Mouse (Mus musculus) v-Abl transformed pro-B cells (cell line): ENCODE measurements around the gene Elmsan1.

Source experiments
- in situ Hi-C, 2 experiments: fragments of 400-800 bp; cut with MboI; formaldehyde crosslinking; loops; one replicate each; pipeline ENCODE4 v1.15.1; 2025; ENCODE audit not compliant: unreplicated experiment in 2 of 2

The Elmsan1 gene

DNA sequence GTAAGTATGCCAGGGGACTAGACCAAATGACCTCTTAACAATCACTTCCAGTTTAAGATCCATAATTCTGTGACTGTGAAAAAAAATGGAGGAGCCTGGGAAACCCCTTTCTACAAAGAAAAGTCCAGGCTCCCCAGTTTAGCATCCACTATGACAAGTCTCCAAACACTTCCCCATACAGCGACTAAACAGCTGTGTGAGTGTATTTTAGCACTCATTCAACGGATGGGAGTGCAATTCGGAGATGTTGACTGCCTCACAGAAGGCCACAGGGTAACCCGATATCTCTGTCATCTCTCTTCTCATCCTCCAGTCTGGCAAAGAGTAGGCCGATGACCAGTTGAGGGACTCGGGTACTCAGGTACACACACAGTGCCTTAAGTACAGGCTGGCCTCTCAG lies 23.5 kb downstream of the Elmsan1 start:
- in situ Hi-C loops = no loop called here

GRCm38 (mm10) chr12:84194400-84195109 lies 24.1 kb downstream of the Elmsan1 start:
- in situ Hi-C loops = no loop called here

DNA sequence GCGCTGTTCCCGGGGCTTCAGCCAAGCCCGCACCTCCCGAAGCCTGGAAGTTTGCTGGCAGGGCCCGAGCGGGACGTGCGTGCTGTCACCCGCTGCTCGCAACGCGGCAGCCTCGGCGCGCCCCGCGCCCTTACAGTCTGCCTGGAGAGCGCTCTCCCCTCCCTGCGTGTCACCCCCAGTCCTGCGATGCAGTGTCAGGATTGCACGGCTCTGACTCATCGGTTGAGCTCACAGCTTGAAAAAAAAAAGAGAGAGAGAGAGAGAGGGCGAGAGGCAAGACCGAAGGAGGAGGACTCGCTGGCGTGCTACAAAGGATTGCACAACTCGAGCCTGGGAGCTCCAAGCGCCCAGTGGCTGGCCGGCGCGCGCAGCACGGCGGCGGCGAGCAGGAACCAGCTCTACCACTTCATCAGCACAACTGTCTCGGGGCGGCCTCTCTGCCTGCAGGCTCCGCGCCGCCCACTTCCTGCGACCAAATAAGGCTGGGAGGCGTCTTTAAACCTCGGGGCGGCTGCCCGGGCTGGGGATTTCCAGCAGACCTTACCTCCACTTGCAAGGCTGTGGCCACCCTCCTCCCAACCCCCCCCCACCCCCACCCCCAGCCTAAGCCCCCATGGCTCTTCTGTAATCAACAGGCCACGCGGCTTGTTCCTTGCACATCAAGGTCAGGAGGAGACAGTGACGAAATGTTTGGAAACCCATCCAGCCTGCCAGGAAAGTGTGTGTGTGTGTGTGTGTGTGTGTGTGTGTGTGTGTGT lies 24.9 kb downstream of the Elmsan1 start:
- in situ Hi-C loops = no loop called here

- in situ Hi-C loops = no loop called here
Measured at GRCm38 (mm10) chr12:84192741-84193641, 25.7 kb downstream of the Elmsan1 start.

GRCm38 (mm10) chr12:84192280-84192679 lies 26.4 kb downstream of the Elmsan1 start:
- in situ Hi-C loops = no loop called here

- in situ Hi-C loops = no loop called here
Measured at GRCm38 (mm10) chr12:84191770-84192169, 26.9 kb downstream of the Elmsan1 start.

DNA sequence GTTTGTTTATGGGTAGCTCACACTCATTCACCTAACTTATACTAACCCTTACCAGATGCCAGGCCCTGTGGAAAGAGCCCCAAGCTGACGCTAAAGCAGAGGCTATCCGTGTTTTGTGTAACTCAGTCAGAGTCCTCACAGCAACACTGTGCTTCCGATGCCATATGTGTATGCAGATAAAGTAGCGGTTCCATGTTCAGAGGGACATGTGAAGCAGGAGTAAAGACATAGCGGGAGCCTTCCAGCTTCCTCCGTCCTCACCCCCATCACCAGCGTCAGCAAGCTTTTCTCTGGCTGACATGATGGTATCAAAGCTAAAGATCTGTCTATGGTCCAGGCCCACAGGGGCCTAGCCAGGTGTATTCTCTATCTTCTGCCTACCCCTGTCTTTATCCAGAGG lies 27.5 kb downstream of the Elmsan1 start:
- in situ Hi-C loops = no loop called here

- in situ Hi-C loops = no loop called here
Measured at GRCm38 (mm10) chr12:84190151-84190820, 28.4 kb downstream of the Elmsan1 start.

DNA sequence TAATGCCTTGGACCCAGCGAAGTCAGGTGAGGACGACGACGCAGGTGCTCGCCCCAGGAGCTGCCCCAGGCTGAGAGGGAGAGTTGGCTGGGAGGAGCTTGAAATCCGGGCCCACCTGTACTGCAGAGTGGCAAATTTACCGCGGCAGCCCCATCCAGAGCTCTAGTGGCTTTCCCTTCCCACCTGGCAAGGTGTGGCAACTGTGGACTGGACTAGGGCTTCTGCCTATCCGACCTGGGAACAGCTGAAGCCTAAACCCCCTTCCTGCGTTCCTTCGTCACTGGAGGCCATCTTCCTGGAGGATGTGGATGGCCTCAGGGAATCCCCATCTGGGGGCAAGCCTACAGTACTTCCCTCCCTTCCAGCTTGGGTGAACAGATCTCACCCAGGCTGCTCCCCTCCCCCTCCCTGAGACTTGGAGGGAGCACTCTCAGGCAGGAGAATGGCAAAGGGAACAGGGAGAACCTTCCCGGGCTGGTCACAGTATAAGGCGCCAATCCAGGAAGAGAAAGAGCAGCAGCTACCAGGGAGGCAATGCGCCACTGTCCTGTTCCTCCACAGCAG lies 29.7 kb downstream of the Elmsan1 start:
- in situ Hi-C loops = no loop called here

DNA sequence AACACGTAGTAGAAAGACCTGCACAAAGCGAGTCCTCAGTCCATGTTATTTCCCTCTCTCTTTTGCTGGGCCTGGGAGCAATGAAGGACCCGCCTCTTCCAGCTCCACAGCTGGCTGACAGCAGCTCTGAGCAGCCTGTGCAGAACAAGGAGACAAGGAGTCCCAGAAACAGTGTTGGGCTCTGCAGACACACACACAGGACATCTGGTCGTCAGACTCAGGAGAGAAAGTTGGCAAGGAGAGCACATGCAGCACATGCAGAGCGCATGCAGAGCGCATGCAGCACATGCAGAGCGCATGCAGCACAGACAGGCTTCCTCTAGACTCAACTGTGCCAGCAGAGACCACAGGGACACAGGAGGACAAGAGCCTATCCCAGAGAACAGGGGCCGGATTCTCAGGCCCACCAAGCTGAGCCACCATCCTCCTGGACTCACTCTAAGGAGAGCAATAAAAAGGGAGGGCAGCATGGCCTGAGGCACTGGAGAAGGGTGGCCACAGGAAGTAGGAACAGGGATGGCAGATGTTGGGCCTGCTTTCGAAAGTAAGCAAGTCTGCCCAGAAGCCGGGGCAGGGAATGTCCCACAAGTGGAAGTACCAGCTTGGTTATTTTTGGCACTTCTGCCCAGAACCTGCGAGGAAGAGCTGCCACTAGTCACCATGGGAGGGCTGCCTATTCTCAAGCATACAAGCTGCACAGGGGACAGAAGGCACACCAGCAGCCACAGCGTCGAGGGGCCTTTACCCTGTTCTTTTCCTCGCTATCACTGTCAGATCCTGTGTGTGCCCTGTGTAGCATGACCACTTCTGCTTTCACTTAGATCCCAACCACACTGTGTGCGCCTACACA lies 30.7 kb downstream of the Elmsan1 start:
- in situ Hi-C loops = no loop called here

GRCm38 (mm10) chr12:84186950-84187349 lies 31.7 kb downstream of the Elmsan1 start:
- in situ Hi-C loops = no loop called here

DNA sequence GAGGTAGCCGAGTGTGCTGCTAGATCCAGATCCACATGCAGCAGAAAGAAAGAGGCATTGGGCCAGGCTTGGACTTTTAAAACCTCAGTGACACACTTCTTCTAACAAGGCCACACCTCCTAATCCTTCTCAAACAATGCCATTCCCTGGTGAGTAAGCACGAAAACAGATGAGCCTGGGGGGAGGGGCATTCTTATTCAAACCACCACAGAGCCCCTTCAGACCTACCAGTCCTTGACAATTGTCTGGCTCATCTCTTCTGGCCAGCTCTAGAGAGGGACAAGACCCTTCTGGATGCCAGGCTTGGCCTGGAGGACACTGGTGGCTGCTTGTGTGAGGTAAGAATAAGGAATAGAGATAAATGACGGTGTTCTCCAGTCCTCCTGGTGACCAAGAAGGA lies 32.1 kb downstream of the Elmsan1 start:
- in situ Hi-C loops = no loop called here

DNA sequence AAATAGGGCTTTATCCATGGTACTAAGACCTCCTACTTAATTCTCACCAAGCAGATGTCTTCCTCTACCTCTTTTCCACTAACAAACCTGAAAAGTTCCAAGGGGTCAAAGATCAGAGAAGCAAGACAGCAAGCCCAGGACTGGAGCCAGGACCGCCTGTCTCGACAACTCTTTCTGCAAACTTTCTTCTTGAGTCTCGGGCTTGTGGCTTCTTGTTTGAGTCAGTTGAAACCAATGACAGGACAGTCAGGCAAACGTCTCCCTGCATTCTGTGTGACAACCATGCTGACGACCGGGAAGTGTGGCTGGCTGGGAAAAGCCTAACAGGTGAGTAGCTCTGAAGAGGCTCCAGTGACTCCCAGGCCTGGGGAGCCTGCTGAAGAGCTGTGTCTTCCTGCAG lies 33.1 kb downstream of the Elmsan1 start:
- in situ Hi-C loops = no loop called here

GRCm38 (mm10) chr12:84184979-84185378 lies 33.7 kb downstream of the Elmsan1 start:
- in situ Hi-C loops = loop anchor here in 1 of 2 experiments (5.0 kb wide), 1 partner anchor 32 kb away; the partner anchor contains the start of gene Elmsan1

DNA sequence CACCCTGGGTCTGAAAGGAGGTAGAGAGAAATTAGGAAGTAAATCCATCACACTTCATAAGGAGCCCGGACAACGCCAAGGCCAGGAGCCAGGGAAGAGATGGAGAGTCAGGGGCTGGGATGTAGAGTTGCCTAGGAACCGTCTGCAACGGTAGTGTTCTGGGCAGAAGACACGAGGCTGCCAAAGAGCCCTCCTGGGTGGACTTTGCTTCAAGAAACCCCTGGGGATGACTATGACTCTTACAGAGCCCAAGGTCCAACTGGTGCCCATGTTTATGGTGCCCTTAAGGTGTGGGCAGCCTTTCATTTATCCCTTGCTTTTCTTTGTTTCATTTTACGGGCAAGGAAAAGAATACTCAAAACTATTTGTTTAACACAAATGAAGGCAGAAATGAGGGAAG lies 36.7 kb downstream of the Elmsan1 start:
- in situ Hi-C loops = loop anchor here in 1 of 2 experiments (5.0 kb wide), 1 partner anchor 35 kb away; the partner anchor contains the start of gene Elmsan1

GRCm38 (mm10) chr12:84180701-84181435 lies 37.8 kb downstream of the Elmsan1 start:
- in situ Hi-C loops = loop anchor here in 1 of 2 experiments (5.0 kb wide), 1 partner anchor 36 kb away; the partner anchor contains the start of gene Elmsan1

- in situ Hi-C loops = loop anchor here in 1 of 2 experiments (5.0 kb wide), 1 partner anchor 37 kb away; the partner anchor contains the start of gene Elmsan1
Measured at GRCm38 (mm10) chr12:84180090-84180489, 38.6 kb downstream of the Elmsan1 start.
